Mouse (Mus musculus): ENCODE measurements around the gene Olfr403.

- no peak for TF ChIP-seq GATA1 (IDR thresholded peaks at IDR 0.05; ENCODE audit: low read length)
- no peak for TF ChIP-seq TAL1 (IDR thresholded peaks at IDR 0.05; ENCODE audit: low read length)
Observed at GRCm38 (mm10) chr11:74185949-74186348, at the start of gene Olfr403.

All from erythroblast, embryonic 14.5 days (primary cell).